Mouse (Mus musculus): Measurements from ENCODE around the gene Ccdc83. TPM values are rescaled to one million over a fixed set of nuclear protein-coding genes. Genes with fewer than 3 reads are reported as not detected.

Ccdc83 gene
- total RNA-seq, 1 experiment from 2014 or later, result not detected

DNA sequence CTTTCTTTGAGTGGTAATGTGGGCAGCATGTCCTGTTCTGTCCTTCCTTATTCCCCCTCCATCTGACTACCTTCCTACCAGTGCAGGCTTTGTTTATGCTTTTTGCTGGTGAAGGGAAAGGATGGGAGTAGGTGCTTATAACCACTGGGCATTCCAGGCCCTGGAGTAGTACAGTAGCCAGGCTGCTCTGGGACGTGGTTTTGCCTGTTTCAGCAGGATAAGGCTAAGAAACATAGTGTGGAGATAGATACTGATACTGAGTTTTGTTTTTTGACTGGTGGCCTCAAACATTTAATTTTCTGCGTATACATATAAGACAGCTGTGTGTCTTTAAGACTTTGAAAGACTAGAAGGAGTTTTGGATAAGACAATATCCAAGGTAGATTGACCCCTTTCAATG is 61.7 kb downstream of the Ccdc83 start:
- ATAC-seq (replicated peaks in 1 of 2; ENCODE audit: insufficient read depth in 1 of 2, low FRiP score in 2 of 2, low TSS enrichment in 1 of 2, low read depth in 1 of 2, poor library complexity in 2 of 2, severe bottlenecking in 2 of 2), result no peak

DNA sequence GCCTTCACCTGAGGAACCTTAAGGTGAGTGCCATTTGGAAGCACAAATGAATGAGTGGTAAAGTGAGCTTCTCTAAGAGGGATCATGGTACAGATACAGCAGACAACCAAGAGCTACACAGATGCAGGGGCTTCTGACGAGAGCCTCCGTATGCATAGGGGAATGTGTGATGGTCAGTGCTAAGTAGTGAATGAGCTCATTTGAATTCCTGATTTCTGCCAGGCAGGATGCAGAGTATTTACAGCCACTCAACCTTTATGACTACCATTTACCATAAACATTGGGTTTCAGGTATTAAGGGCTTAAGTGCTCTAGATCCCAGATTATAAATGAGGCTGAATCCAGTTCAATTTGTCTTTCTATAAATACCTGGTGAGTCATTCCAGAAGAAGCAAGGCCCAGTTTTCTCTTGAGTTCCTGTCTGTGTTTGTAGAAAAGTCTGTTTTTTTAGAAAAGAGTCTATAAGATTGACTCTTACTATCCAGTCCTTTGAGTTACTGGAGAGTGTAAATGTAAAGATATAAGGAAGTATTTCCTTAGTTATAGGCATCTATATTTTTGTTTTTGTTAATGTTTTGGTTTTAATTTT is 63.6 kb downstream of the Ccdc83 start:
- ATAC-seq (replicated peaks in 1 of 2; ENCODE audit: insufficient read depth in 1 of 2, low FRiP score in 2 of 2, low TSS enrichment in 1 of 2, low read depth in 1 of 2, poor library complexity in 2 of 2, severe bottlenecking in 2 of 2), result no peak

DNA sequence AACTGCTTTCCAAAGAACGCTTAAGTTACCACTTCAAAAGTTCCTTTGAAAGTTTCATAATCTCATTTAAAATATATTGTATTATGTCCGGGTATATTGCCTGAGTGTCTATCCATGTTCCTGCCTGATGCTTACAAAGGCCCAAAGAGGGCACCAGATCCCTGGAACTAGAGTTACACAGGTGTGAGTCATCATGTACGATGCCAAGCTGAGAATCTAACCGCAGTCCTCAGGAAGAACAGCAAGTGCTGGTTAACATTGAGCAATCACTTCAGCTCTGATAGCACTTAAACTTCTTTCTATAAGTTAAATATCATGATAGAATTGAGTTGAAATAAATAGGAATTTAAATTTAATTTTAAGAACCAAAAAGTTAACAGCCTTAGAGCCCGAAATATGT is 65.3 kb downstream of the Ccdc83 start:
- ATAC-seq (replicated peaks in 1 of 2; ENCODE audit: insufficient read depth in 1 of 2, low FRiP score in 2 of 2, low TSS enrichment in 1 of 2, low read depth in 1 of 2, poor library complexity in 2 of 2, severe bottlenecking in 2 of 2), result no peak

DNA sequence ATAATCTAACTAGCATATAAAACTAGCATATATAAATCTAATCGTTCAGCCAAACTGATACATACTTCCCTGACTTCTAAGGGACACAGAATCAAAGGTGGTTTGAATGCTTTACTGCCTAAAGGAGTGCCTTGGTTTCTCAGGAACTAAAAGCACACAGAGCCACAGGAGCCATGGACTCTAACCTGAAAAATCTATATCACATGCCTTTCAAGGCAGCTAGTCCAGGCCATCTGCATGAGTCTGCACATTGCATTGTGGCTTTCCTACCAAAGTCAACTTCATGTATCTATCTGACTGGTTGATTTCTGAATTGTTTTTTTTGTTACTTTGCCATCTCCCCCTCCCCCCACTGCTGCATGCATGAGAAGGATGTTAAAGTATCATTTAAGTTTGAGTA is 84.9 kb downstream of the Ccdc83 start:
- no peak for ATAC-seq (replicated peaks in 1 of 2; ENCODE audit: insufficient read depth in 1 of 2, low FRiP score in 2 of 2, low TSS enrichment in 1 of 2, low read depth in 1 of 2, poor library complexity in 2 of 2, severe bottlenecking in 2 of 2)

DNA sequence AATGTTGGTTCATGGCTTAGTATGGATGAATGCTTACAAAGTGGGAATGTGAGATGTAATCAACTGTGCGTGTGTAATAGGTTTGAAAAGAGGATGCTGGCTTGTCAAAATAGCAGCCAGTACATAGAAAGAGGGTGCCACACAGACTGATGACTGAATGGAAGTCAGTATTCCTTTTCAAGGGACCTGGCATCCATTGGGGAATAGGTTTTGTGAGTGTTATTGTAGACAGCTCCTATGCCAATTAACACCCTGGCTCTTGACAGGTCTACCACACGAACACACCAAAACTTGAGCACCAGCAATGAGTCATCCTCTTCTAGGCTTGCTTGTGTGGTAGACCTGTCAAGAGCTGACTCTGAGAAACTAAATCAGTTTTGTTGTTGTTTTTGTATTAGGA is 90.0 kb downstream of the Ccdc83 start:
- no peak for ATAC-seq (replicated peaks in 1 of 2; ENCODE audit: insufficient read depth in 1 of 2, low FRiP score in 2 of 2, low TSS enrichment in 1 of 2, low read depth in 1 of 2, poor library complexity in 2 of 2, severe bottlenecking in 2 of 2)

Other genes starting within 250 kb of the Ccdc83 start
- 157 and 219 TPM in 2 replicates for gene Picalm, start 135.6 kb downstream of the Ccdc83 start, total RNA-seq (2017)
- gene Sytl2, start 36.5 kb upstream of the Ccdc83 start, total RNA-seq (2017), result 0.50 and 1.5 TPM in 2 replicates
- 0.89 and 0.94 TPM in 2 replicates for gene Ccdc89, start 160.8 kb upstream of the Ccdc83 start, total RNA-seq (2017)
- 85.2 and 121 TPM in 2 replicates for gene Crebzf, start 177.0 kb upstream of the Ccdc83 start, total RNA-seq (2017)
- gene Tmem126a, start 191.5 kb upstream of the Ccdc83 start, total RNA-seq (2017), result 26.8 and 32.9 TPM in 2 replicates
- gene Tmem126b, start 210.2 kb upstream of the Ccdc83 start, total RNA-seq (2017), result 16.3 and 16.4 TPM in 2 replicates
- 3.8 and 4.9 TPM in 2 replicates for gene Dlg2, start 210.9 kb upstream of the Ccdc83 start, total RNA-seq (2017)

Data from hematopoietic stem cell, adult 5-6 weeks (primary cell).